Mouse (Mus musculus) olfactory bulb, adult 2 months (tissue): ENCODE data around the gene Bcl2l10.

Experiments
- CTCF ChIP-seq: fragments of 200-500 bp; IDR thresholded peaks from 2 replicates; pipeline ENCODE4 v1.5.1; 2012; ENCODE audit warnings: low read depth, mild to moderate bottlenecking, low read length, moderate library complexity; ENCODE audit not compliant: insufficient read depth
- POLR2A ChIP-seq: fragments of 200-500 bp; IDR thresholded peaks from 2 replicates; pipeline ENCODE4 v1.6.1; 2012; ENCODE audit warnings: mild to moderate bottlenecking, low read depth, low read length, moderate library complexity; ENCODE audit not compliant: insufficient read depth

GRCm38 (mm10) chr9:75315238-75315637 lies 32.3 kb upstream of the Bcl2l10 start:
- TF ChIP-seq CTCF, result no peak
- no peak for TF ChIP-seq POLR2A
